Mouse (Mus musculus) liver, postnatal 0 days (tissue): ENCODE measurements around the gene Gad1. TPM values are rescaled to one million over a fixed set of nuclear protein-coding genes. Genes with fewer than 3 reads are reported as not detected.
A peak's percentile ranks its signal among the peaks of the same experiment; 100 is the strongest.
"Not testable (repeated sequence)": the region's sequence is repeated elsewhere in the genome, so short reads cannot be mapped to it uniquely, and the experiment has no call there.

ENCODE experiments used
- ATAC-seq: fragments of 200-750 bp; cut with Nextera tagmentation; 2 replicates; pipeline ENCODE4 v1.8.0; 2017; ENCODE audit warnings: mild to moderate bottlenecking, moderate library complexity
- DNase-seq: peaks from one replicate; pipeline ENCODE4 v3.0.0-alpha.2; 2016
- H3K27ac ChIP-seq: fragments of 300-500 bp; sonication (generic); 2 replicates; pipeline ENCODE4 v1.5.1; 2014; ENCODE audit warnings: antibody characterized with exemption, moderate library complexity, mild to moderate bottlenecking, low read depth
- H3K27me3 ChIP-seq: fragments of 300-500 bp; sonication (generic); 2 replicates; pipeline ENCODE4 v1.6.1; 2014; ENCODE audit warnings: low read length, control low read depth, mixed read lengths; ENCODE audit not compliant: insufficient read depth
- H3K36me3 ChIP-seq: fragments of 300-500 bp; sonication (generic); replicated peaks from 2 replicates; pipeline ENCODE4 v1.6.1; 2014; ENCODE audit warnings: mild to moderate bottlenecking, control low read depth, low read length, moderate library complexity, mixed read lengths; ENCODE audit not compliant: insufficient read depth
- H3K4me1 ChIP-seq: fragments of 300-500 bp; sonication (generic); 2 replicates; pipeline ENCODE4 v1.6.1; 2014; ENCODE audit warnings: antibody characterized with exemption, mild to moderate bottlenecking, control low read depth; ENCODE audit not compliant: insufficient read depth
- H3K4me2 ChIP-seq: fragments of 300-500 bp; sonication (generic); 2 replicates; pipeline ENCODE4 v1.6.1; 2014; ENCODE audit warnings: low read depth, mild to moderate bottlenecking, low read length, moderate library complexity, mixed read lengths
- H3K4me3 ChIP-seq: fragments of 300-500 bp; sonication (generic); 2 replicates; pipeline ENCODE4 v1.5.1; 2014; ENCODE audit warnings: low read depth, low read length
- H3K9ac ChIP-seq: fragments of 300-500 bp; sonication (generic); replicated peaks from 2 replicates; pipeline ENCODE4 v1.6.1; 2014; ENCODE audit warnings: mild to moderate bottlenecking, moderate library complexity
- H3K9me3 ChIP-seq: fragments of 300-500 bp; sonication (generic); 2 replicates; pipeline ENCODE4 v1.6.1; 2016; ENCODE audit warnings: mild to moderate bottlenecking, control low read depth, low read length, mixed read lengths
- CTCF ChIP-seq: sonication (generic); IDR thresholded peaks from 2 replicates; pipeline ENCODE4 v1.5.1; 2016; ENCODE audit warnings: antibody characterized with exemption, low read depth
- EP300 ChIP-seq: IDR thresholded peaks from 2 replicates; pipeline ENCODE4 v1.6.1; 2016; ENCODE audit warnings: antibody characterized with exemption, low read depth, mild to moderate bottlenecking
- WGBS: fragments of 180-500 bp; shearing (Covaris S2); extraction: QIAGEN DNeasy Blood & Tissue Kit; methylation state at CpG from one replicate; pipeline ENCODE4 v1.1.7; 2014; ENCODE audit not compliant: insufficient replicate concordance; 5-methylcytosine and 5-hydroxymethylcytosine counted together
- polyA plus RNA-seq: library from polyadenylated mRNA; unstranded; fragments of >200 nt; fragmentation: Nextera tagmentation; extraction: Ambion mirVana; gene quantifications from 2 replicates; pipeline ENCODE4 v1.2.1, GENCODE M21; 2015

Gad1 gene
- polyA plus RNA-seq, 1 experiment from 2014 or later = 0.04 TPM

DNA sequence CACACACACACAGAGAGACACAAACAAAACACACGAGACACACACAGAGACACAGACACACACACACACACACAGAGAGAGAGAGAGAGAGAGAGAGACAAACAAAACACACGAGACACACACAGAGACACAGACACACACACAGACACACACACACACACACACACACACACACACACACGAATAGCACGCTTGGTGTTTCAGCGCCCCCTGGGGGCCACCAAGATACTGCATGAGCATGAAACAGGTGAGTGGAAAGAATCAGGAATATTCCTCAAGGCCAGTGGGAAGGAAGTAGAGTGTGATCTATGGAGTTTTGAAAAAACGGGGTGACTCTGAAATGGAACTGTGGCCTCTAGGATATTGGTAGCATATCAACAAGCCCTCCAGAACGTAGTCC is 14.6 kb upstream of the Gad1 start:
- H3K4me1 ChIP-seq, H3K4me2 ChIP-seq, H3K9me3 ChIP-seq, H3K27me3 ChIP-seq, H3K4me3 ChIP-seq, H3K36me3 ChIP-seq, H3K27ac ChIP-seq, ATAC-seq, H3K9ac ChIP-seq: not testable (repeated sequence)
- WGBS = 38% methylated on average over 7 of the region's 7 CpGs
- peak; percentile 76 for TF ChIP-seq CTCF
- peak; percentile 49 for DNase-seq

DNA sequence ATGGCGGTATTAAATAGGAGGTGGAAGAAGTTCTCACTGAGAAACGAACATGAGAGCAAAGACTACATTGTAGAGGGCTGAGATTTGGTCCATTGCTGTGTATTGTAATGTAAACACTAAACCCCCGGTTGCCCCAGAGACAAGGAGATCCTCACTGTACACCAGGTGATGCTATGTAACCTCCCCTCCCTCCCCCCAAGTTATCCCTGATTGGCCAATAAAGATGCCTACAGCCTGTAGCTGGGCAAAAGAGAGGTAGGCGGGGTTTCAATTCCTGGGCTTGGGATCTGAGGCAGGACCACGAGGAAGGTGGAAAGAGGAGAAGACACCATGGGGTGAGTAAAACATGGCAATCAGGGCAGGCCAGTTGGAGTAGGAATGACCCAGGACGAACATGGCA is 2.2 kb upstream of the Gad1 start:
- no peaks in the 10 kb centered on the region for H3K9me3 ChIP-seq
- H3K36me3 ChIP-seq = no peaks in the 10 kb centered on the region
- H3K27ac ChIP-seq = no peak overlapping the region
- H3K9ac ChIP-seq = no peak overlapping the region
- H3K27me3 ChIP-seq = no peaks in the 10 kb centered on the region
- WGBS = 59% methylated on average over 6 of the region's 6 CpGs
- ATAC-seq (no peak), DNase-seq (no peak)
- H3K4me3 ChIP-seq = no peak overlapping the region
- no peak overlapping the region for H3K4me2 ChIP-seq
- no peaks in the 10 kb centered on the region for H3K4me1 ChIP-seq
- no peak for TF ChIP-seq CTCF
- no peak for TF ChIP-seq EP300

DNA sequence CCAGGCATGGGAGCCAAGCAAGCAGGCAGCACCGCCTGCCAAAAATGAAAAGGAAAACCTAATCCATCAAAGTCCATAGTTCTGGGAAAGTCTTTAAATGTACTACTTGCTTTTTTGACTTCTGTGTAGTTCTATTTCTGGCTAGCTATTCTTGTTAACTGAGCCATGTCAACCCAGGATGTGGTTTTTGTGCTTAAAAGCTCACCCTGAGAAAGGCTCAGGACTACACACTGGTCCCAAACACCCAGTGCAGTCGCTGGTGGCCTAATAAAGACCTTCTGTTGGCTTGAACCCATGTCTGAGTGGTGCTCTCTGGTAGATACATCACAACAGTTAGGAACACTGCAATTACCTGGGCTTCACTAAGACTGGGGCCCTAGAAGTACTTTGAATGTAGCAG is 1.4 kb upstream of the Gad1 start:
- DNase-seq (no peak), ATAC-seq (no peak)
- Histone ChIP-seq H3K27me3 (no peaks in the 10 kb centered on the region), H3K4me2 (no peak overlapping the region), H3K4me3 (no peak overlapping the region), H3K27ac (no peak overlapping the region), H3K9ac (no peak overlapping the region), H3K4me1 (no peaks in the 10 kb centered on the region), H3K36me3 (no peaks in the 10 kb centered on the region), H3K9me3 (no peaks in the 10 kb centered on the region)
- TF ChIP-seq CTCF (no peak), EP300 (no peak)
- 55% methylated on average over 2 of the region's 2 CpGs for WGBS

DNA sequence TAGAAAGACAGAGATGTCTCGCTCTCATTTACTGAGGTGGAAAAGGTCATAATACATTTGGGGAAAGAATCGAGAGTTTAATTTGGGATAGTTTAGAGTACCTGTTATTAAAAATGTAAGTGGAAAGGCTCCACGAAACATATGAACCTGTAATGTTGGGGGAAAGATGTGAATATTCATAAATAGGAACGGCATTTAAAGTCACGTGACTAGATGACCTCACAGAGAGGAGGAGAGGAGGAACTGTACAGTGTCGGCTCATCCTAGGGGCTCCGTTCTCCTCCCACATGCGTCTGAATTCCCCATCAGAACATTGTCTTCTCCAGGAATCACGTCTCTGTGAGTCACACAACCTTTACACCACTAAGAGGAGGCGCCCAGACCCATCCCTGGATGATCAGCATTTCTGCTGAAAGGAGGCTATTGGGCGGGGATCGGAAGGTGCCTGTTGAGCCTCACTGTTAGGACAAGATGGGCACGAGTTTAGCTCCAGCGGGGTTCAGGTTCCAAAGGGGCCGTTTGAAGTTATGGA is 739 bp upstream of the Gad1 start:
- H3K9ac ChIP-seq = no peak overlapping the region
- H3K9me3 ChIP-seq = no peaks in the 10 kb centered on the region
- TF ChIP-seq CTCF (no peak), EP300 (no peak)
- H3K4me2 ChIP-seq = no peak overlapping the region
- no peaks in the 10 kb centered on the region for H3K36me3 ChIP-seq
- ATAC-seq (no peak), DNase-seq (no peak)
- H3K27me3 ChIP-seq = no peaks in the 10 kb centered on the region
- no peaks in the 10 kb centered on the region for H3K4me1 ChIP-seq
- no peak overlapping the region for H3K4me3 ChIP-seq
- WGBS = 71% methylated on average over 15 of the region's 15 CpGs
- H3K27ac ChIP-seq = no peak overlapping the region

DNA sequence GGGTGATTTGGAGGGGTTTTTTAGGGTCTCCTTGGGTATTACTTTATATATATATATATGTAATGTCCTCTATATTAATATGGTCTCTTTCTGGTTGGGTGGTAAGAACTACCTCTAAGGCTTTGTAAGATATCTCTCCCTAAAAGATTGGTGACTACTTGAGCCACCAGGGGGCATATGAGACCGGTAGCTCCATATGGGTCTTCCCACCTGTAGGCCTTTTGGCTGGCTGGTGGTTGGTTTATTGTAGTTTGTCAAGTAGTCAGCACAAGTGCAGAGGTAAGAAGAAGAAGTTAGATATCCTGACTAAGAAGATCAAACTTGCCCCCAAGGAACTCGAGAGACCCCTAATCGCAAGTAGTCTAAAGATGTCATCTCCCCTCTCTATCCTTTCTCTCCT is 954 bp downstream of the Gad1 start:
- DNase-seq = no peak
- Histone ChIP-seq H3K36me3 (no peaks in the 10 kb centered on the region), H3K27ac (no peak overlapping the region), H3K4me1 (no peaks in the 10 kb centered on the region), H3K9me3 (no peaks in the 10 kb centered on the region), H3K27me3 (peaks cover 2% of the 10 kb centered on the region), H3K9ac (no peak overlapping the region), H3K4me2 (no peak overlapping the region), H3K4me3 (no peak overlapping the region)
- no peak for TF ChIP-seq EP300
- peak; percentile 38 for TF ChIP-seq CTCF
- 70% methylated on average over 3 of the region's 3 CpGs for WGBS
- ATAC-seq = no peak

DNA sequence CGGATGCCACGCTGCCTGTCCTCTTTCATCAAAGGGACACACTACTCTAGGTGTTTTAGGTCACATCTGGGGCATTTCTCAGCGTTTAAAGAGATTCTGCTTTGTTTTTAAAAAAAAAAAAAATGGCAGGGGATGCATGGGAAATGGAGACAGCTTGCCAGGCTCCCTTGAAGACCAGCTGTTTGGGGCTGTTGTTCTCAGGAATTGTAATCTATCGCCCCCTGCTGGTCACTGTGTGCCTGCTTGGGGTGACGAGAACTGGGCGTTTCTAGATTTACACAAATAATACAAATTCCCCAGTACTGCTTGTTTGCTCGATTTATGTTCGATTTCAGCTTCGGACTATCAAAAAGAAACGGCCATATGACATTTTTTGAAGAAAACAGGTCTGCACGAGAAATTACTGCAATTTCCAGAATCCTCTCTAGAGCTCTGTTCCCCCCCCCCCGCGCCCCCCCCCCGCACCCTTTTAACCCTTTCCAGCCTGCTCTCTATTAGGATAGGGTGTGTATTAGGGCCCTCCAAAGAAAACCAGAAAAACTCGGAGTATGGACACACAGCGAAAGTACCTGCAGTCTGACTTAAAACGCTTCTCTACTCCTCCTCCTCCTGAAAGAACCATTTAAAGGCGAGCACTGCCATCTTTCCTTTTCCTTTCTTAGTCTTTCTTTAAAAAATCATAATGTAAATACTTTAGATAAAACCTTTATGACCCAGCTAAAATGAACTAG is 5.4 kb downstream of the Gad1 start:
- Histone ChIP-seq H3K9ac (no peak overlapping the region), H3K9me3 (no peaks in the 10 kb centered on the region), H3K4me1 (no peaks in the 10 kb centered on the region), H3K4me2 (no peak overlapping the region), H3K27me3 (peaks cover 46% of the 10 kb centered on the region), H3K36me3 (no peaks in the 10 kb centered on the region), H3K4me3 (no peak overlapping the region), H3K27ac (no peak overlapping the region)
- TF ChIP-seq CTCF (peak; percentile 83), EP300 (no peak)
- DNase-seq (peak; percentile 79), ATAC-seq (no peak)
- 7% methylated on average over 17 of the region's 18 CpGs for WGBS
